Mouse (Mus musculus): Measurements from ENCODE around the gene Mroh2a. TPM values are rescaled to one million over a fixed set of nuclear protein-coding genes. Genes with fewer than 3 reads are reported as not detected.

Mroh2a gene
- 0.06 TPM for polyA plus RNA-seq (2014; fragmentation: Illumina TruSeq; extraction: RNeasy Lipid Tissue Mini Kit (QIAGEN cat#74804); ENCODE audit: low read depth, low replicate concordance)

DNA sequence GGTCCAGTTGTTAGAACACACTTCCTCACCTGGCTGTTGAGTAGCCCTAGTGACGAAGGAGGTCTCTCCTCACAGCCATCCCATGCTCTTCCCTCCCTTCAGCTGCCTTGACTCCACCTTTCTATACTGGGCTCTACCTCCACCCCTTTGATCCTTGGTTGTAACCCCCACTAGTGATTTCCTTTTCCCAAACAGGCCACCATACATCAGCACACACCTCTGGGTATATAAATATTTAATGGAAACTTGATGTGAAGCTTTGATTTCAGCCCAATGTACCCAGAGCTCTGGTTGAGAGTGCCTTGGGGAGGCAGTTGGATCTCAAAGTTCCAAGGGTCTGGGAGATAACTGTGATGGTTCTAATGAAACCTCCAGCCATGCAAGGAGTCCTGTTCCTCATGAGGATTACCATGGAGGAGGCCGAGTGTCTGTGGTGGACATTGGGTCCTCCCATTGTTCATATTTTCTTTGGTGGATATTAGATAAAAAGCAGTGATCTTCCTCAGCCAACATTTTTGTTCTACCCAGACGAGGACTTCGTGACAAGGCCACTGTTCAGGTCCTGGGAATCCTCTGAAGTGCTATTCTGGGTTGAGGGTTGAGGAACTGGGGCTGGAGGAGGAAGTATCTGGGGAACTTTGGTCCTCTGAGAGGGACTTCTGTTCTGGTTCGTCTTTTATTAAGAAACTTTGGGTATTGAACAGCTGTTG is at the start of gene Mroh2a:
TSS of gene Mroh2a (plus strand) at position 317 of the 710 bp plus-strand sequence.

DNA sequence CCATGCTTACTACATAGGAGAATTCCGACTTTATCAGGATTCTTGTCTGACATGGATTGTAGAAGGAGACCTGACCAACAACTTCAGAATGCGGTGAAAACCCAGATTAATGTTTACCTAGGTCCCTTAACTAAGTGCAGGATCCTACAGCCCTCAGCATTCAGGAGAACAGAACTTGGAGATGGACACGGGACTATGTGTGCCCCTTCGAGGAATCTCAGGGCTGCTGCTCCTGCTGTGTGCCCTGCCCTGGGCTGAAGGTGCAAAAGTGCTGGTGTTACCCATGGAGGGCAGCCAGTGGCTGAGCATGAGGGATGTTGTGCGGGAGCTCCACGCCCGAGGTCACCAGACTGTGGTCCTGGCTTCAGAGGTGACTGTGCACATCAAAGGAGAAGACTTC is 26.3 kb upstream of the Mroh2a start, which contains the start of gene Ugt1a2:
TSS of gene Ugt1a2 (plus strand) at position 146 of the 400 bp plus-strand sequence.

DNA sequence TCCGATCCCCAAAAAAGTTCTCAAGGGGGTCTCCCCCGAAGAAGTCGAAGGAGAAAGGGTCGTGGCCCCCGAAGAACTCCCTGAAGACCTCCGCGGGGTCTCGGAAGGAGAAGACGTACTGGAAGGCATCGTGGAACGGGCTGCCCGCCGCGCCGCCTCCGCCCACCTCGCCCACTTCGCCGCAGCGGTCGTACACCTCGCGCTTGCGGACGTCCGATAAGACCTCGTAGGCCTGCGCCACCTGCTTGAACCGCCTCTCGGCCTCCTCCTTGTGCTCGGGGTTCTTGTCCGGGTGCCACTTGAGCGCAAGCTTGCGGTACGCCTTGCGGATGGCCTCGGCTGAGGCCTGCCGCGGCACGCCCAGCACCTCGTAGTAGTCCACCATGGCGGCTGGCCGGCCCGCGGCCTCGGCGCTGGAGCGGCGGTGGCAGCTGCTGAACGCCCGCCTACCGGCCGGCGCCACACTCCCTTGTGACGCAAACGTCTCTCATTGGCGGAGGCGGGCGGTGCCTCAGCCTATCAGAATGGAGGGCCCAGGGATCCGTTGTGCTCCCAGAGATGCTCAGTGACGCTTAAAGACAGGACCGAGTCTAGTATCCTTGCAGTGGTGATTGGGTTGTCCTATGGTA is 21.4 kb upstream of the Mroh2a start, which contains the start of gene Dnajb3:
TSS of gene Dnajb3 (minus strand) at position 489 of the 629 bp plus-strand sequence.

GRCm38 (mm10) chr1:88211812-88212211 is 15.0 kb upstream of the Mroh2a start, which contains the start of gene Ugt1a1:
TSS of gene Ugt1a1 (plus strand) at chr1:88211959.

DNA sequence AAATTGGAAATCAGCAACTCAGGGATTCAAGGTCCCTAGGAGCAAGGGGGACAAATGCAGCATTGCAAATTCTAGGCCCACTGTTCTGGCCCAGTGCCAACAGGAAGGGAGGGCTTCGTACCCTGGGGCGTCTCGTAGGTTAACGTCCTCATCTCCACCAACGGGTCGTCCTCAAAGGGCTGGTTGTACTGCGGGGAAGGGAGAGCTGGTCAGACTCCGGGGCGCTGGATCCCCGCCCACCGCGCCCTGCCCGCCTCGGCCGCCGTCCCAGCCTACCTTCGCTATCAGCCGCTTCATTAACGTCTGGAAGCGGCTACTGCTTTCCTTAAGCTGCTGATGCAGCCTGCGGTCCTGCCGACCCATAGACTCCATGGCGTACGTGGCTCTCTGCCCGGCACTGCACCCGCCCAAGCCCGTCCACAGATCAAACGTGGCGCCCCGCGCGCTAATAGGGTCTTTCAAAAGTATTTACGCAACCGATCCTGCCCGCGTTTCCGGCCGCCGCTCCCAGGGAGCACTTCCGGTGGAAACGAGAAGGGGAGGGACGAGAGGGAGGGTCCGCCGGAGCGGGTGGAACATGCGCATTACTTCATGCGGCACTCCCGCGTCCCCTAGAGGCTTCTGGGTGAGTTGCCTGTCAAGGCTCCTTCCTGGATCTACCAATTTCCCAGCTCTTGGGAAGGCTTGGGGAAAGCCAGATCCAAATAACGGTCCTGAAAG is 50.5 kb downstream of the Mroh2a start, which contains the start of the genes Hjurp and Trpm8:
TSS of gene Hjurp (minus strand) at position 536 of the 720 bp plus-strand sequence.
TSS of gene Trpm8 (plus strand) at position 564 of the 720 bp plus-strand sequence.

Other genes starting within 250 kb of the Mroh2a start
- 35.9 TPM for gene Usp40, start 218.4 kb upstream of the Mroh2a start, polyA plus RNA-seq (2014; fragmentation: Illumina TruSeq; extraction: RNeasy Lipid Tissue Mini Kit (QIAGEN cat#74804); ENCODE audit: low read depth, low replicate concordance)
- gene Ugt1a10, start 171.6 kb upstream of the Mroh2a start, polyA plus RNA-seq (2014; fragmentation: Illumina TruSeq; extraction: RNeasy Lipid Tissue Mini Kit (QIAGEN cat#74804); ENCODE audit: low read depth, low replicate concordance): not detected
- gene Ugt1a9, start 156.2 kb upstream of the Mroh2a start, polyA plus RNA-seq (2014; fragmentation: Illumina TruSeq; extraction: RNeasy Lipid Tissue Mini Kit (QIAGEN cat#74804); ENCODE audit: low read depth, low replicate concordance): not detected
- not detected for gene Ugt1a8, start 139.2 kb upstream of the Mroh2a start, polyA plus RNA-seq (2014; fragmentation: Illumina TruSeq; extraction: RNeasy Lipid Tissue Mini Kit (QIAGEN cat#74804); ENCODE audit: low read depth, low replicate concordance)
- gene Ugt1a7c, start 131.9 kb upstream of the Mroh2a start, polyA plus RNA-seq (2014; fragmentation: Illumina TruSeq; extraction: RNeasy Lipid Tissue Mini Kit (QIAGEN cat#74804); ENCODE audit: low read depth, low replicate concordance): 306 TPM
- gene Ugt1a6b, start 123.7 kb upstream of the Mroh2a start, polyA plus RNA-seq (2014; fragmentation: Illumina TruSeq; extraction: RNeasy Lipid Tissue Mini Kit (QIAGEN cat#74804); ENCODE audit: low read depth, low replicate concordance): not detected
- gene Ugt1a6a, start 92.2 kb upstream of the Mroh2a start, polyA plus RNA-seq (2014; fragmentation: Illumina TruSeq; extraction: RNeasy Lipid Tissue Mini Kit (QIAGEN cat#74804); ENCODE audit: low read depth, low replicate concordance): 50.2 TPM
- gene Ugt1a5, start 61.0 kb upstream of the Mroh2a start, polyA plus RNA-seq (2014; fragmentation: Illumina TruSeq; extraction: RNeasy Lipid Tissue Mini Kit (QIAGEN cat#74804); ENCODE audit: low read depth, low replicate concordance): 0.88 TPM
- 0.22 TPM for gene Ugt1a2, start 26.4 kb upstream of the Mroh2a start, polyA plus RNA-seq (2014; fragmentation: Illumina TruSeq; extraction: RNeasy Lipid Tissue Mini Kit (QIAGEN cat#74804); ENCODE audit: low read depth, low replicate concordance)
- gene Dnajb3, start 21.2 kb upstream of the Mroh2a start, polyA plus RNA-seq (2014; fragmentation: Illumina TruSeq; extraction: RNeasy Lipid Tissue Mini Kit (QIAGEN cat#74804); ENCODE audit: low read depth, low replicate concordance): not detected
- gene Ugt1a1, start 15.0 kb upstream of the Mroh2a start, polyA plus RNA-seq (2014; fragmentation: Illumina TruSeq; extraction: RNeasy Lipid Tissue Mini Kit (QIAGEN cat#74804); ENCODE audit: low read depth, low replicate concordance): 21.2 TPM
- 75.7 TPM for gene Hjurp, start 50.6 kb downstream of the Mroh2a start, polyA plus RNA-seq (2014; fragmentation: Illumina TruSeq; extraction: RNeasy Lipid Tissue Mini Kit (QIAGEN cat#74804); ENCODE audit: low read depth, low replicate concordance)
- not detected for gene Trpm8, start 50.7 kb downstream of the Mroh2a start, polyA plus RNA-seq (2014; fragmentation: Illumina TruSeq; extraction: RNeasy Lipid Tissue Mini Kit (QIAGEN cat#74804); ENCODE audit: low read depth, low replicate concordance)
- not detected for gene Spp2, start 180.0 kb downstream of the Mroh2a start, polyA plus RNA-seq (2014; fragmentation: Illumina TruSeq; extraction: RNeasy Lipid Tissue Mini Kit (QIAGEN cat#74804); ENCODE audit: low read depth, low replicate concordance)

All from sigmoid colon, adult 10 weeks (tissue).